Mouse (Mus musculus) kidney, postnatal 4 days (tissue): ENCODE measurements at regions not wholly inside any gene's neighbourhood (a gene's known extent, or its start where the extent isn't known, plus 50 kb on each side); places are given as distances from the start of the nearest gene placed in this dataset.

Experiments
- DNase-seq, 2 experiments: peaks; one replicate each; pipeline ENCODE4 v3.0.0; 2021; ENCODE audit warnings: mixed read lengths in 2 of 2

DNA sequence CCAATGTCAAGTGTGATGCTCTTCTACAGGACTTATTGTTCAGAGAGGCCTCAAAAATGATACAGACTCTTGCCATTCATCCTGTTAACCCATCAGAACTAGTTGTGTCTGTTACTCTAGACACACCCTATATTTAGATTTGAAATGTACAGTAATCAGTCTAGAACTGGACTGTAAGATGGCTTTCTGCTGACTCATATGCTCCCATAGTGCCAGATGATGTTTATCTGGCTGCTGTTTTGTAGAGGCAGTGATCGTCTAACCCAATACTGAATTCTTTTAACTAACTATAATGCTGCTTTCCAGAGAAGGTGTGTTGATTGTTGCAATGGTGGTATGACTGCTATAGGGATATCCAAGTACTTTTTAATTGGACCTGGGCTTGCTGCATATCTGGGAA, 185.9 kb upstream of the Npsr1 start:
- no peak for DNase-seq

DNA sequence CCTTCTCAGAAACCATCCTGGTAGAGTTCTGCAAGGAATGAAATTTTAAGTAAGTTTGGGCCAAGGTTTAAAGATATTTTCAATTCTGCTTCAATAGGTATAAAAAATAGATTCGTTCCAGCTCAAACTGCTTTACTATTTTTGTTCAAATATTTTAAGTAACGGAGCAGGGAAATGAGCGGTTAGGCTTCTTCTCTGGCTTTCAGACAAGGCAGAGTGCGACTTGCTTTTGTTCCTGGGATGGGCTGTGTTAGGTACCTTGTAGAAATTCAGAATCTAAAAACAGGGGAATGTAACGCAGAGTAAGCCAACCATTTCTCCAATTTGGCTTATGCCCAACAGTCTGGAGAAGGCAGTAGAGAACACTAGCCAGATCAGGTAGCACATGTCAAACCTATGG, 180.5 kb upstream of the Npsr1 start:
- no peak for DNase-seq

DNA sequence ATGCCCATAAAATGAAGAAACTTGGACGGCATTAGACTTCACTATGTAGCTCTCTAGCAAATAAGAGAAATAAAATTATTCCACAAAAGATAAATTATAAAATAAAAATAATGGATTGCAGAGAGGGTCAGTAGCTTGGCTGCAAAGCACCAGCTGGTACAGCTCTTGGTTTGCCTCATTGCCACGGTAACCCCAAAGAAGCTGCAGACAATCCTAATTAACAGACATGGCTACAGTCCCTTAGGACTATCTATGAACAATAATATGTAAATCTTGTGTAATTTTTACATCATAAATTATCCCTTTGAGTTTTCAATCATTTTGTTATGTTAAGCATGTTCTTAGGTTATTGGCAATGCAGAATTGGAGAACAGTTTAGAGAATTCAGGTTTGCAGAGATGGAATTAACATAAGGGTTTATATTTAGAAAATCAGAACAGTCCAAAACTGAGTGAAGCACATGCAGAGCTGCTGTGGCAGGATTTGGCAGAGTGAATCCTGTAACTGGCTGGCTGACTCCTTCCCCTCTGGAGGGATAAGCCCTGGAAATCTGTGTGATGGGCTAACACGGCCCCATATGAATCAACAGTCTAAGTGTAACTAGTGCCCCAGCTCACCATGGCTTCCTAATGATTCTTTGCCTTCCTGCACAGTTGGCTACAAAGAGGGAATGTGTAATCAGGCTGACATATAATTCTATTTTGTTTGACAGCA, 178.4 kb upstream of the Npsr1 start:
- peak; percentile 6 to 12 for DNase-seq

DNA sequence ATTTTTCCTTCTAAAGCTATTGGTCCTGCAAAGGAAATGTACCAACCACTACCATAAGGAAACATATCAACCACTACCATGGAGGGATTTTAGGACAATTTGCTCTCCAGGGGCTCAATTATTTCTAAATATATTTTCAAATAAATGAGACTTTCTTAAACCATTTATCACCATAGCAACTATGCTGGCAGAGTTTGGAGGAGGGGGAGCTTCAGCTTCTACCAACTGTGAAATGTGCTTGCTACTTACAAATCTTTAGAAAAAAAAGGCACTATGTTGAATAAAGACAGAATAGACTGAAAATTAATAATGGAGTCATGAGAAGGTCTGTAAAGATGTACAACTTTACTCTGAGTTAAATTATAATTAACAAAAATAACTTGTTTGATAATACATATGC, 165.6 kb upstream of the Npsr1 start:
- DNase-seq: no peak

DNA sequence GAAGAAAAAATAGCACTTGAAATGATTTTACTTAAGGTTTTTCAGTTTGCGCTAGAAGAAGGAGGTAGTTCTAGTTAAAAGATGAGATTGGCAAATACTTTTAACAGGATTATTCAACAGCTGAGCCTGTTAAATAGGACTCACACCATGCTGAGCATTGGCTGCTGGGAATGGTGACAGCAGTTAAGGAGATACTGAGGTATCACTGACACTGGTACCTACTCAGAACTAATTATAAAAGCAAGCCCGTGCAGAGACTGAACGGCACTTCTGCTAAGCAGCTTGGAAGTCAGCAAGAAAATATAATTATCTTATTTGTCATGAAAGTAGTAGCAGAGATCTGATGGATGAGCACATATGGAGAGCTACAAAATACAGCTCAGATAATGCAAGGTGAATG, 163.5 kb upstream of the Npsr1 start:
- DNase-seq: no peak

DNA sequence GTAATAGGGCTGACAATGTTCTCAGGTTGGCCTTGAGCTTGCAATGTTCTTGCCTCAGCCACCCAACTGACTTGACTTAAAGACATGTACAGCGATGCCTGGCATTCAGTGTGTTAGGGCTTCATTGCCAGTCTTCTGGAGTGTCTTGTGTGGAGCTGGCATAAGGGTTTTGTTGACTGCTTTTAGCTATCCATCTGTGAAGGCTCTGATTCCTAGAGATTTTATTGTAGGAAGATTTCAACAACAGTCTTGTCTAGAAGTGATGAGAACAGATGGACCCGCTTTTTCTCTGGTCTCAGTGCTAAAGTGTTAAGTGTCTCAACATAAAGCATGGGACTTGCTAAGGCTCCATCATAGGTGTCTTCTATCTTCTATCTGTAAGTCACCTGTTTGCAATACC, 145.3 kb upstream of the Npsr1 start:
- DNase-seq: no peak

DNA sequence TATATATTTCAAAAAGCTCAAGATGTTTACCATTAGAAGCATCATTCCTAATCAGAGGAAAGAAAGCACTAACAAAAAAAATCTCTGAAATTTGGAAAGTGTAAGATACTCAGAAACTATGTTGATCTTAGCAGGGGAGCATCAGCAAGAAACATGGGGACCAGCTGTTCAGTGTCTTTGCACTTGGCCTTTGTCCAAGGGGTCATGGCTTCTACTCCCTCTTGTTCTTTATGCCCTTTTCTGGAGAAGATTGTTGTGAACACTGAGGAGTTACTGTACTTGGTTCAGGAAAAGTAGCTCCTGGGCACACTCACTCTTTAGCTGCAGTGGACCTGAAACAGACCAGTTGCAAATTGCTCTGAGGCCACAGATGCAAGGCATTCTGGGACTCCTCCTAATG, 141.2 kb upstream of the Npsr1 start:
- peak; percentile 36 to 43 for DNase-seq

DNA sequence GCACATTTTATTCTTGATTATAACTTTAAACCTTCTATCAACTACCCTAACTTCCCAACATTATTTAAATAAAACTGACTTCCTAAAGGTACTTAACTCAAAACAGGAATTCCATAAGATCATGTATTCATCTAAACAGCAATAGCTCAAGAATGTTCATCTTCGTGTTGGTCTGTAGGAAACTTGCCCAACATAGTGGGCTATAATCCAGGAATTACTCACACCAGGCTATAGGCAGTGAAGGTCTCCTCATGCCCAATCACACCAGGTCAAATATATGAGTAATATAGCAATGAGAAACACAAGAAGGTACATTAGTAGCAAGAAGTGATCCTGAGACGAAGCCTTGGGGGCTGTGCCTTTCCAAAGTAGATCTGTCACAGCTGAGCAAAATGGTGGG, 128.1 kb upstream of the Npsr1 start:
- DNase-seq: no peak

DNA sequence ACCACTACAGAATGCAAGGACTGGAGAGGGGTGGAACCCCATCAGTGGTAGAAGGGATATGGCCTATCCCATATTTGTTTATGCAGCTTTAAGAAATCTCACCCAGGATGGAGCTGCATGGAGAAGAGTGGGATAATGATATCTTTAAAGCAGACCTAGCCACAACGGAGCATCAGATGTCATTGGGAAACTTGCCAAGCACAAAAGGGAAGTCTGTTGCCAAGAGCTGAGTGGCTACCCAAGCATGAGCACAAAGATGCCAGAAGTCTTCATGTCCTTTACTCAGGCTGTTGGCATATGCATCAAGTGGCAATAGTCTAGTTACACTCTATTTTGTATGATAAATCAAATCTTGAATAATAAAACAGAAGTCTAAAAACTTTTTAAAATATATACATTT, 124.6 kb upstream of the Npsr1 start:
- no peak for DNase-seq

DNA sequence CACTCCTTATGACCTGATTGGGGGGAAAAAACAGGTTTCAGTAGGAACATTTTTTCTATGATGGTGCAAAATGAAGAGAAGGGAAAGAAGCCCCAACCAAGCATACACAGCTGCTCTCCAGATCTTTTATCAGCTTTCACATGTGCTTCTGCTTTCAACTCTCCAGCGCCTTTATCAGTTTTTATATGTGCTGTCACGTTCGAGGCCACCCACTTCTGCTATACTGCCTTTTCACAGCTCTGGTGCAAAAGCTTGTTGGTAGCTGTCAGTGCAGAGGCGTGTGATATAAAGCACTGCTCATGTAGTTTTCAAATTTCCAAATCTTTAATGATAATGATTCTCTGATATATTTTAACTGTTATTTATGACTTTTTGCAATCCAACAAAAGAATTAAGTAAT, 120.2 kb upstream of the Npsr1 start:
- DNase-seq: no peak

DNA sequence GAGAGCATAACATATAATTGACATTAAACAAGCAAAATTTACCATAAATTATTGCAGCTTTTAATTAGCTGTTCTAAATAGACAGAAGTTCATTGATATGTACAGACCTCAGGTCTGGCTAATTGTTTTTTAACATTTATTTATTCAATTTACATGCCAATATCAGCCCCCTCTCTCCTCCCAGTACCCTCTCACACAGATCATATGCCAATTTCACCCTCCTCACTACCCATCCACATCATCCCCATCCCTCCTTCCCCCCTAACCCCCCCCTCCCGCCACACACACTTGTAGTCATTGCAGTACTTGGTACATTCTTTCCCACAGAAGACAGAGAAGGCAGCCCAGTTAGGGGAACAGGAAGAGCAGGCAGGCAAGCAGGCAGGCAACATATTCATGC, 91.4 kb upstream of the Npsr1 start:
- no peak for DNase-seq

DNA sequence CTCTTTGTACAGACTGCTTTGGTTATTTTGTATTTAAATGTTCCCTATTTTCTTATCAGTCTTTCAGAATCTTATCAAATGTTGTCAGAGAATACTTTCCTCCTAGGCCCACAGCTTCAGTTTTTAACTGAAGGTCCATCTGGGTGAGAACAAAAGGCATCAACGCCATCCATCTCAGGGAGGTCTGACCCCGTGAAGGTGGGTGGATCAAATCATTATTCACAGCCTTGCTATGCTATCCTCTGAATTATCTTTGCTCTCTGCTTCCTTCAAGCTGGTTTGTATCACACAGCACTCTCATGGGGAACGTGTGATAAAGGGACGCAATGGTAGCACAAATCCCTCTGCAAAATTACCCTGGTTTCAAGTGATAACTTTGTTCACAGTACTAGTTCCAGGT, 59.5 kb upstream of the Npsr1 start:
- no peak for DNase-seq
